Comparison of ENCODE assay signal across 19 mouse cellular contexts in the genomic region with DNA sequence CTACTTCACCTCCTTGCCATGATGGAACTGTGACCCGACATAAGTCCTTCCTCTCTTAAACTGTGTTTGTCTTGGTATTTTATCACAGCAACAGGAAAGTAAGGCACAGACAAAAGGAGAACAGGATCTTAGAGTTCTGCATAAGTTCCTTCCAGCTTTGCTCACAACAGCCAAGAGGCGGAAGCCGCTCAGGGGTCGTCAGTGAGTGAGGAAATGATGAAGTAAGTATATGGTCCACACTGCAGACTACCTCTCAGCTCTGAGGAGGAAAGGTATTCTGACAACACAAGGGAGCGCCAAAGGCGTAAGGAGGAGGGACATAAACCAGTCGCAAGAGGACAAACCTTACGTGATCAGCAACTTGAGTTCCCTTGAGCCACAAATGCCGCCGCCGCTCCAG.
"Had no signal": no experiment of that assay in that cellular context is flagged by ENCODE, and none has a peak within 500 bp of the region (broad histone marks: within the 10 kb centered on the region; RNA-seq: fewer than 3 reads in every experiment).

No protein-coding gene starts in this region.

- ATAC-seq: midbrain, embryonic 16.5 days had no signal

- H3K27ac ChIP-seq: midbrain, embryonic 10.5 days; midbrain, embryonic 12.5 days; neural tube, embryonic 13.5 days; neural tube, embryonic 15.5 days had no signal

- DNase-seq: lung, adult 18-20 months; lung, embryonic 14.5 days; lung, postnatal 10 days; lung, postnatal 4 days; midbrain, embryonic 14.5 days; retina, postnatal 1 day; right cerebral cortex, adult 18-20 months; right cerebral cortex, postnatal 25 days; right cerebral cortex, postnatal 4 days; spleen, adult 18-20 months; thymus, adult 18-20 months; thymus, postnatal 14 days; thymus, postnatal 36 days had no signal

- H3K36me3 ChIP-seq: midbrain, embryonic 10.5 days; midbrain, embryonic 12.5 days; neural tube, embryonic 13.5 days; neural tube, embryonic 15.5 days had no signal

- H3K27me3 ChIP-seq: neural tube, embryonic 15.5 days had no signal

- H3K4me3 ChIP-seq: midbrain, embryonic 10.5 days; midbrain, embryonic 12.5 days; myocyte; neural tube, embryonic 13.5 days; neural tube, embryonic 15.5 days had no signal

- H3K9me3 ChIP-seq: midbrain, embryonic 10.5 days; midbrain, embryonic 12.5 days; neural tube, embryonic 13.5 days; neural tube, embryonic 15.5 days had no signal
